Mouse (Mus musculus) forebrain, embryonic 16.5 days (tissue): ENCODE measurements around the gene Cdx2. TPM values are rescaled to one million over a fixed set of nuclear protein-coding genes. Genes with fewer than 3 reads are reported as not detected.

Source experiments
- ATAC-seq: fragments of 200-750 bp; cut with Nextera tagmentation; 2 replicates; pipeline ENCODE4 v1.8.0; 2017; ENCODE audit warnings: mild to moderate bottlenecking, moderate library complexity
- H3K27ac ChIP-seq: fragments of 300-500 bp; sonication (generic); 2 replicates; pipeline ENCODE4 v1.5.1; 2014; ENCODE audit warnings: low read length, control low read depth
- H3K27me3 ChIP-seq: fragments of 300-500 bp; sonication (generic); replicated peaks from 2 replicates; pipeline ENCODE4 v1.6.1; 2014; ENCODE audit warnings: low read length; ENCODE audit not compliant: control insufficient read depth, insufficient read depth
- H3K36me3 ChIP-seq: fragments of 300-500 bp; sonication (generic); 2 replicates; pipeline ENCODE4 v1.6.1; 2014; ENCODE audit not compliant: control insufficient read depth, insufficient read depth
- H3K4me1 ChIP-seq: fragments of 300-500 bp; sonication (generic); replicated peaks from 2 replicates; pipeline ENCODE4 v1.6.1; 2014; ENCODE audit warnings: low read length; ENCODE audit not compliant: control insufficient read depth, insufficient read depth
- H3K4me2 ChIP-seq: fragments of 300-500 bp; sonication (generic); 2 replicates; pipeline ENCODE4 v1.6.1; 2014; ENCODE audit warnings: mild to moderate bottlenecking, low read length, control low read depth
- H3K4me3 ChIP-seq: fragments of 300-500 bp; sonication (generic); replicated peaks from 2 replicates; pipeline ENCODE4 v1.5.1; 2014; ENCODE audit warnings: mild to moderate bottlenecking, low read length, control low read depth
- H3K9ac ChIP-seq: fragments of 300-500 bp; sonication (generic); replicated peaks from 2 replicates; pipeline ENCODE4 v1.6.1; 2014; ENCODE audit warnings: low read depth, low read length, control low read depth
- H3K9me3 ChIP-seq: fragments of 300-500 bp; sonication (generic); 2 replicates; pipeline ENCODE4 v1.6.1; 2016; ENCODE audit warnings: low read length; ENCODE audit not compliant: control insufficient read depth
- WGBS: fragments of 180-500 bp; shearing (Covaris S2); extraction: QIAGEN DNeasy Blood & Tissue Kit; methylation state at CpG from one replicate; pipeline ENCODE4 v1.1.7; 2014; 5-methylcytosine and 5-hydroxymethylcytosine counted together
- polyA plus RNA-seq: library from polyadenylated mRNA; unstranded; fragments of >200 nt; fragmentation: Nextera tagmentation; extraction: Ambion mirVana; gene quantifications from 2 replicates; pipeline ENCODE4 v1.2.1, GENCODE M21; 2015

Gene Cdx2
- not detected in 2 replicates for polyA plus RNA-seq

- ATAC-seq = no peak
- Histone ChIP-seq H3K9ac (no peak within 1 kb of the TSS), H3K27ac (no peak within 1 kb of the TSS), H3K4me1 (peaks cover 8% of the 10 kb centered on the region; the same call in 1 of the 2 replicates), H3K4me2 (no peak within 1 kb of the TSS), H3K27me3 (peaks cover 98% of the 10 kb centered on the region), H3K9me3 (no peaks in the 10 kb centered on the region), H3K36me3 (no peaks in the 10 kb centered on the region), H3K4me3 (no peak within 1 kb of the TSS)
- WGBS = under 1% methylated on average over 63 of the region's 63 CpGs
Measured at GRCm38 (mm10) chr5:147306638-147307397, at the start of gene Cdx2. TSS of gene Cdx2 (minus strand) at chr5:147307270.

GRCm38 (mm10) chr5:147356260-147357055 lies 49.4 kb upstream of the Cdx2 start:
- ATAC-seq = no peak
- no peak overlapping the region for H3K27ac ChIP-seq
- H3K27me3 ChIP-seq = no peaks in the 10 kb centered on the region
- no peaks in the 10 kb centered on the region for H3K4me1 ChIP-seq
- H3K4me2 ChIP-seq = no peak overlapping the region
- H3K9me3 ChIP-seq = no peaks in the 10 kb centered on the region
- H3K4me3 ChIP-seq = no peak overlapping the region
- no peaks in the 10 kb centered on the region for H3K36me3 ChIP-seq
- 93% methylated on average over 13 of the region's 13 CpGs for WGBS
- no peak overlapping the region for H3K9ac ChIP-seq

- Histone ChIP-seq H3K9ac (no peak overlapping the region), H3K27ac (no peak overlapping the region), H3K4me2 (no peak overlapping the region), H3K9me3 (no peaks in the 10 kb centered on the region), H3K36me3 (no peaks in the 10 kb centered on the region), H3K4me1 (no peaks in the 10 kb centered on the region), H3K4me3 (no peak overlapping the region), H3K27me3 (no peaks in the 10 kb centered on the region)
- WGBS = 88% methylated on average over 3 of the region's 3 CpGs
- ATAC-seq = no peak
Measured at GRCm38 (mm10) chr5:147355788-147356187, 48.7 kb upstream of the Cdx2 start.

GRCm38 (mm10) chr5:147354985-147355384 lies 47.9 kb upstream of the Cdx2 start:
- Histone ChIP-seq H3K36me3 (no peaks in the 10 kb centered on the region), H3K4me2 (no peak overlapping the region), H3K4me3 (no peak overlapping the region), H3K9me3 (no peaks in the 10 kb centered on the region), H3K4me1 (no peaks in the 10 kb centered on the region), H3K27me3 (no peaks in the 10 kb centered on the region), H3K27ac (no peak overlapping the region), H3K9ac (no peak overlapping the region)
- WGBS = 72% methylated on average over 8 of the region's 8 CpGs
- no peak for ATAC-seq

- Histone ChIP-seq H3K36me3 (no peaks in the 10 kb centered on the region), H3K4me1 (no peaks in the 10 kb centered on the region), H3K9me3 (no peaks in the 10 kb centered on the region), H3K4me2 (no peak overlapping the region), H3K27ac (no peak overlapping the region), H3K27me3 (no peaks in the 10 kb centered on the region), H3K9ac (no peak overlapping the region), H3K4me3 (no peak overlapping the region)
- WGBS = 58% methylated on average over 17 of the region's 17 CpGs
- ATAC-seq = no peak
Measured at GRCm38 (mm10) chr5:147354161-147354780, 47.2 kb upstream of the Cdx2 start.

- ATAC-seq = no peak
- H3K9me3 ChIP-seq = no peaks in the 10 kb centered on the region
- no peak overlapping the region for H3K4me2 ChIP-seq
- no peak overlapping the region for H3K9ac ChIP-seq
- 91% methylated on average over 8 of the region's 8 CpGs for WGBS
- no peak overlapping the region for H3K4me3 ChIP-seq
- H3K27ac ChIP-seq = no peak overlapping the region
- no peaks in the 10 kb centered on the region for H3K36me3 ChIP-seq
- no peaks in the 10 kb centered on the region for H3K27me3 ChIP-seq
- H3K4me1 ChIP-seq = no peaks in the 10 kb centered on the region
Measured at GRCm38 (mm10) chr5:147351931-147352330, 44.9 kb upstream of the Cdx2 start.

GRCm38 (mm10) chr5:147345981-147346380 lies 38.9 kb upstream of the Cdx2 start:
- no peaks in the 10 kb centered on the region for H3K9me3 ChIP-seq
- no peaks in the 10 kb centered on the region for H3K4me1 ChIP-seq
- no peaks in the 10 kb centered on the region for H3K36me3 ChIP-seq
- WGBS = 71% methylated on average over 1 of the region's 1 CpGs
- H3K4me3 ChIP-seq = no peak overlapping the region
- H3K4me2 ChIP-seq = no peak overlapping the region
- H3K27ac ChIP-seq = no peak overlapping the region
- H3K9ac ChIP-seq = no peak overlapping the region
- H3K27me3 ChIP-seq = no peaks in the 10 kb centered on the region
- no peak for ATAC-seq

- Histone ChIP-seq H3K27me3 (no peaks in the 10 kb centered on the region), H3K4me2 (no peak overlapping the region), H3K27ac (no peak overlapping the region), H3K9ac (no peak overlapping the region), H3K4me1 (no peaks in the 10 kb centered on the region), H3K9me3 (no peaks in the 10 kb centered on the region), H3K4me3 (no peak overlapping the region), H3K36me3 (no peaks in the 10 kb centered on the region)
- 90% methylated on average over 10 of the region's 10 CpGs for WGBS
- ATAC-seq = no peak
Measured at GRCm38 (mm10) chr5:147343904-147344303, 36.8 kb upstream of the Cdx2 start.

- WGBS = 90% methylated on average over 6 of the region's 6 CpGs
- Histone ChIP-seq H3K9ac (no peak overlapping the region), H3K4me1 (no peaks in the 10 kb centered on the region), H3K9me3 (no peaks in the 10 kb centered on the region), H3K27ac (no peak overlapping the region), H3K27me3 (no peaks in the 10 kb centered on the region), H3K4me2 (no peak overlapping the region), H3K36me3 (no peaks in the 10 kb centered on the region), H3K4me3 (no peak overlapping the region)
- ATAC-seq = no peak
Measured at GRCm38 (mm10) chr5:147342901-147343300, 35.8 kb upstream of the Cdx2 start.
